10 mouse cellular contexts compared by ENCODE assay signal in genomic region chr10:19104671-19105203, GRCm38 (mm10).
DNase-seq lines count a peak whose midpoint lies in the region; ATAC-seq lines count a peak whose summit lies in the region.
"Had no signal": no experiment of that assay in that cellular context is flagged by ENCODE, and none has a peak within 500 bp of the region (broad histone marks: within the 10 kb centered on the region; RNA-seq: fewer than 3 reads in every experiment).

No protein-coding gene starts in this region.

- no peak for ATAC-seq in cerebellum, adult (ENCODE audit: insufficient number of reproducible peaks, low FRiP score, low TSS enrichment)

- DNase-seq in CD4-positive, CD25-positive, alpha-beta regulatory T cell, adult 2 months (ENCODE audit: low read depth, low spot score) = peak; percentile 72
- DNase-seq in ZHBTc4 (ENCODE audit: low read depth, low spot score) = peak; percentile 13
- peak; percentile 84 for DNase-seq in induced T-regulatory cell, adult 2 months (ENCODE audit: low read depth)
- DNase-seq in natural killer cell, adult 2 months (ENCODE audit: low spot score in 2 of 2) = peak; percentile 72 to 81
- DNase-seq in urinary bladder, postnatal 10 days (ENCODE audit: low spot score) = no peak
- DNase-seq in layer of hippocampus, postnatal 25 days (ENCODE audit: extremely low spot score in 1 of 2, low spot score in 1 of 2) = no peak
- DNase-seq in adrenal gland, adult 8-10 months = no peak
- DNase-seq: cerebellum, postnatal 25 days; kidney, adult 9 months had no signal

Comparison
In these comparisons a context has a peak if more than half of its experiments do, and no peak if none do; other contexts are left out.
1. DNase-seq: peak in CD4-positive, CD25-positive, alpha-beta regulatory T cell, adult 2 months (single experiment), ZHBTc4 (single experiment), induced T-regulatory cell, adult 2 months (single experiment) and natural killer cell, adult 2 months (2 of 2); none in urinary bladder, postnatal 10 days (single experiment), layer of hippocampus, postnatal 25 days (0 of 2) and adrenal gland, adult 8-10 months (single experiment).